In genomic region chr17:37046312-37047112, GRCm38 (mm10) we compare ENCODE assay signal across 8 mouse cellular contexts. TPM values are rescaled to one million over a fixed set of nuclear protein-coding genes. Genes with fewer than 3 reads are reported as not detected.
A peak's percentile ranks its signal among the peaks of the same experiment; 100 is the strongest.
DNase-seq lines count a peak whose midpoint lies in the region; ATAC-seq lines count a peak whose summit lies in the region.

No protein-coding gene starts in this region.

- H3K27ac ChIP-seq in heart, embryonic 10.5 days, result peak overlapping the region; percentile 97
- no peak overlapping the region for H3K27ac ChIP-seq in liver, embryonic 11.5 days (ENCODE audit: low read depth, low read length)

- peak; percentile 48 for ATAC-seq in liver, embryonic 11.5 days (replicated peaks; ENCODE audit: low FRiP score)
- peak; percentile 36; the same call in 1 of the 2 replicates for ATAC-seq in monocyte, adult 5-6 weeks (replicated peaks; ENCODE audit: insufficient number of reproducible peaks, low FRiP score, low TSS enrichment, poor library complexity, severe bottlenecking)

- peaks cover 38% of the 10 kb centered on the region for H3K4me1 ChIP-seq in heart, embryonic 10.5 days
- peaks cover 10% of the 10 kb centered on the region; the same call in 1 of the 2 replicates for H3K4me1 ChIP-seq in liver, embryonic 11.5 days (replicated peaks; ENCODE audit: control insufficient read depth, insufficient read depth, low read length)

- H3K36me3 ChIP-seq in heart, embryonic 10.5 days, result no peaks in the 10 kb centered on the region
- H3K36me3 ChIP-seq in liver, embryonic 11.5 days (ENCODE audit: control insufficient read depth, insufficient read depth, low read length), result no peaks in the 10 kb centered on the region

- H3K4me2 ChIP-seq in liver, embryonic 11.5 days, result peak overlapping the region; percentile 88

- H3K9me3 ChIP-seq in heart, embryonic 10.5 days, result no peaks in the 10 kb centered on the region
- H3K9me3 ChIP-seq in liver, embryonic 11.5 days (ENCODE audit: control insufficient read depth, low read length), result no peaks in the 10 kb centered on the region

- peak overlapping the region; percentile 61 for H3K9ac ChIP-seq in liver, embryonic 11.5 days (ENCODE audit: low read depth, low read length)

- WGBS in heart, embryonic 10.5 days, result under 1% methylated on average over 33 of the region's 58 CpGs
- 2% methylated on average over 50 of the region's 58 CpGs for WGBS in liver, embryonic 11.5 days

- DNase-seq in 416B (ENCODE audit: low read depth) (peak; percentile 28), R1 (ENCODE audit: low read depth, low spot score) (peak; percentile 78)
- peak; percentile 73 for DNase-seq in embryo, embryonic 11 days
- peak; percentile 79 for DNase-seq in heart, embryonic 10.5 days (ENCODE audit: low spot score)
- DNase-seq in kidney, adult 9 months, result peak; percentile 31
- DNase-seq in liver, embryonic 11.5 days (ENCODE audit: low spot score), result peak; percentile 69
- DNase-seq in thymus, postnatal 10 days (ENCODE audit: low spot score in 2 of 2), result peak; percentile 51 to 63

- peaks cover 27% of the 10 kb centered on the region for H3K27me3 ChIP-seq in heart, embryonic 10.5 days (ENCODE audit: insufficient read depth, poor library complexity, severe bottlenecking)
- H3K27me3 ChIP-seq in liver, embryonic 11.5 days (replicated peaks; ENCODE audit: control insufficient read depth, insufficient read depth, low read length), result peaks cover 65% of the 10 kb centered on the region

- peak overlapping the region; percentile 96 for H3K4me3 ChIP-seq in heart, embryonic 10.5 days
- peak overlapping the region; percentile 56 for H3K4me3 ChIP-seq in liver, embryonic 11.5 days (ENCODE audit: low read depth, low read length)

RNA-seq across cellular contexts. Expression of gene Gabbr1, which starts 0.7 kb away (rescaled TPM):
- 5.8 and 9.6 TPM in 2 replicates for polyA plus RNA-seq in heart, embryonic 10.5 days (2016; fragmentation: Nextera tagmentation; extraction: Ambion mirVana)
- polyA plus RNA-seq in liver, embryonic 11.5 days (2014; fragmentation: Nextera tagmentation; extraction: Ambion mirVana), result 2.9 and 3.9 TPM in 2 replicates
- total RNA-seq in monocyte, adult 5-6 weeks (2017), result 20.1 to 24.2 TPM (median 24.1 TPM) in 3 replicates

RNA-seq across cellular contexts. Expression of gene Mog, which starts 23.3 kb away (rescaled TPM):
- polyA plus RNA-seq in heart, embryonic 10.5 days (2016; fragmentation: Nextera tagmentation; extraction: Ambion mirVana), result 0.10 and 0.14 TPM in 2 replicates
- 0.14 TPM in 1 of 2 replicates, not detected in the other for polyA plus RNA-seq in liver, embryonic 11.5 days (2014; fragmentation: Nextera tagmentation; extraction: Ambion mirVana)
- total RNA-seq in monocyte, adult 5-6 weeks (2017), result not detected in 3 replicates

RNA-seq across cellular contexts. Expression of gene Olfr90, which starts 41.8 kb away (rescaled TPM):
- polyA plus RNA-seq in heart, embryonic 10.5 days (2016; fragmentation: Nextera tagmentation; extraction: Ambion mirVana), result not detected in 2 replicates
- polyA plus RNA-seq in liver, embryonic 11.5 days (2014; fragmentation: Nextera tagmentation; extraction: Ambion mirVana), result not detected in 2 replicates
- not detected in 3 replicates for total RNA-seq in monocyte, adult 5-6 weeks (2017)

RNA-seq across cellular contexts. Expression of gene Zfp57, which starts 45.5 kb away (rescaled TPM):
- 65.9 and 84.5 TPM in 2 replicates for polyA plus RNA-seq in heart, embryonic 10.5 days (2016; fragmentation: Nextera tagmentation; extraction: Ambion mirVana)
- 28.3 and 28.8 TPM in 2 replicates for polyA plus RNA-seq in liver, embryonic 11.5 days (2014; fragmentation: Nextera tagmentation; extraction: Ambion mirVana)
- 0.64 to 3.4 TPM in 2 of 3 replicates, not detected in the other for total RNA-seq in monocyte, adult 5-6 weeks (2017)

RNA-seq across cellular contexts. Expression of gene Olfr91, which starts 51.6 kb away (rescaled TPM):
- 0.15 TPM in 1 of 2 replicates, not detected in the other for polyA plus RNA-seq in heart, embryonic 10.5 days (2016; fragmentation: Nextera tagmentation; extraction: Ambion mirVana)
- 0.06 TPM in 1 of 2 replicates, not detected in the other for polyA plus RNA-seq in liver, embryonic 11.5 days (2014; fragmentation: Nextera tagmentation; extraction: Ambion mirVana)
- not detected in 3 replicates for total RNA-seq in monocyte, adult 5-6 weeks (2017)

Comparison
In these comparisons a context has a peak if more than half of its experiments do, and no peak if none do; other contexts are left out.
1. DNase-seq: peak in every context shown above with its lines; median percentile 79 in heart, embryonic 10.5 days; 78 in R1; 73 in embryo, embryonic 11 days; 69 in liver, embryonic 11.5 days; 57 in thymus, postnatal 10 days; 31 in kidney, adult 9 months; 28 in 416B.